In genomic region chr6:78250053-78250452, GRCm38 (mm10) we compare ENCODE assay signal across 15 mouse cellular contexts.
"Had no signal": no experiment of that assay in that cellular context is flagged by ENCODE, and none has a peak within 500 bp of the region (broad histone marks: within the 10 kb centered on the region; RNA-seq: fewer than 3 reads in every experiment).

No protein-coding gene starts in this region.

- H3K4me1 ChIP-seq: limb, embryonic 10.5 days; liver, embryonic 15.5 days; lung, embryonic 15.5 days; megakaryocyte, embryonic 14.5 days had no signal

- H3K9me3 ChIP-seq: limb, embryonic 10.5 days; liver, embryonic 15.5 days; lung, embryonic 15.5 days had no signal

- ATAC-seq: midbrain, embryonic 16.5 days had no signal

- H3K27ac ChIP-seq: left cerebral cortex, adult 2 months; limb, embryonic 10.5 days; liver, embryonic 15.5 days; lung, embryonic 15.5 days; macrophage had no signal

- DNase-seq: kidney, postnatal 10 days; kidney, postnatal 4 days; lung, postnatal 14 days; right cerebral cortex, adult 18-20 months; right cerebral cortex, postnatal 25 days; thymus, postnatal 36 days had no signal

- H3K9ac ChIP-seq: liver, embryonic 15.5 days; lung, embryonic 15.5 days had no signal

- H3K36me3 ChIP-seq: limb, embryonic 10.5 days; liver, embryonic 15.5 days; lung, embryonic 15.5 days had no signal

- H3K27me3 ChIP-seq: liver, embryonic 15.5 days; lung, embryonic 15.5 days; megakaryocyte, embryonic 14.5 days had no signal

- H3K4me2 ChIP-seq: liver, embryonic 11.5 days; liver, embryonic 15.5 days; lung, embryonic 15.5 days; midbrain, embryonic 11.5 days had no signal

- H3K4me3 ChIP-seq: left cerebral cortex, adult 2 months; limb, embryonic 10.5 days; liver, embryonic 15.5 days; lung, embryonic 15.5 days; megakaryocyte, embryonic 14.5 days had no signal
